Mouse (Mus musculus): Measurements from ENCODE around the gene Entpd3.

GRCm38 (mm10) chr9:120582619-120583308 is 43.1 kb downstream of the Entpd3 start:
- TF ChIP-seq POLR2A (IDR thresholded peaks at IDR 0.05; ENCODE audit: control insufficient read depth, low read depth, low read length) (0 out of 2 replicates have a peak, but pooled peaks have one; percentile 40), CTCF (IDR thresholded peaks at IDR 0.05; ENCODE audit: control insufficient read depth, insufficient read depth, insufficient replicate concordance, low read depth, low read length) (peak; percentile 57; the same call in 1 of the 2 replicates)
